Mouse (Mus musculus): ENCODE data around the gene Pstk.

- TF ChIP-seq CTCF (conservative IDR thresholded peaks at IDR 0.05; ENCODE audit: low read length), result no peak
- TF ChIP-seq POU5F1 (IDR thresholded peaks at IDR 0.05; ENCODE audit: borderline replicate concordance, low read length), result no peak
- no peak for TF ChIP-seq NANOG (IDR thresholded peaks at IDR 0.05; ENCODE audit: borderline replicate concordance, low read length)
Measured at GRCm38 (mm10) chr7:131424912-131425311, 54.0 kb downstream of the Pstk start.

Data from E14TG2a.4 (cell line).